Mouse (Mus musculus) A20 (cell line): ENCODE measurements at regions not wholly inside any gene's neighbourhood (a gene's known extent, or its start where the extent isn't known, plus 50 kb on each side); places are given as distances from the start of the nearest gene placed in this dataset.

Source experiments
- DNase-seq: peaks from one replicate; pipeline ENCODE4 v3.0.0-alpha.2; 2011; ENCODE audit warnings: low read depth, low spot score

DNA sequence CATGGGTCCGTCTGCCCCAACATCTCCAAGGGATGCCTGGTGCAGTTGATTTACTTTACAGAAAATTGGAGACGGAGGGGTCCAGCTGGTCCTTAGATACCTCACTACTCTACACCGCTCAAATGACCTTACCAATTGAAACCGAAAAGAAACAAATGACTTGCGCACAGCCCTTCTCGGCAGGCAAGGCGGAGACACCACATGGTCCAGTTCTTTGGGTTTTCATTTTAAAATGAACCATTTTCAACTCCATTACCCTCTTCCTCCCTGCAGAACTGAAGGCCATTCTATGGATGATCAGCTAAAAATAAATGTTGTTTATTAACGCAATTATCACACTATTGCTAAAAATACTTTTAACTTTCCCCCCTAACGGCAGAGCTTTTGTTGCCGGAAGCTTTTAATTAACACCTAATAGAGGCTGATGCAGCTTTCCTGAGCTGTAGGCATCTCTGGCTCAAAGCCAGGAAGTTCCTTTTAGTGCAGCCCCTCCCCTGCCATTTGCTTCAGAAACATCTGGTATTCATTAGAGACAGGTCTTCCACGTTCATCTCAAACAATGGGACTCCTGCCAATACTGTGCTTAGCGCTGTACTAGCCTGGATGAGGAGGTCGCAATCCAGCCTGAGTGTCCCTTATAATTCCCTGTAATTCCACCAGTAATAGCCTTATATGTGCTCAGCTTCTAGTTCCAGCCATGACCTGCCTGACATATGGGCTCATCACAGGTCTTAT is 247.5 kb downstream of the Drd1 start:
- DNase-seq = no peak

DNA sequence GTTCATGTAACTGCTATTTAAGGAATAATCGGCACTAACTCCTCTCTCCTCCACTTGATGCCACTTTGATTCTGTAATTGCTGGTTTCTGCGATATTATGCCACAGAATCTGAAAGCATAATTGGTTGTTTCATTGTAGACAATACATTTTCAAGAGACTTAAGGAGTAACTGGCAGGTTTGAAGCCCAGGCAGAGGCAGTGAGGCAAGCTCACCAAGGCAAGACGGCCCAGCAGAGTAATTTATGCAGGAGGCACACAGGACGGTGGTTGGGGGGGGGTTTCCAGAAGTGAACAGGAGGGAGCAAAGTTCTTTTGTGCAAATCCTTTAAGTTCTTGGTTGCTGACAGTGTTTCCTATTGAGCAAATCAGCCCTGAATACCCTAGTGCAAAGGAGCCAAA is 249.6 kb downstream of the Drd1 start:
- no peak for DNase-seq

DNA sequence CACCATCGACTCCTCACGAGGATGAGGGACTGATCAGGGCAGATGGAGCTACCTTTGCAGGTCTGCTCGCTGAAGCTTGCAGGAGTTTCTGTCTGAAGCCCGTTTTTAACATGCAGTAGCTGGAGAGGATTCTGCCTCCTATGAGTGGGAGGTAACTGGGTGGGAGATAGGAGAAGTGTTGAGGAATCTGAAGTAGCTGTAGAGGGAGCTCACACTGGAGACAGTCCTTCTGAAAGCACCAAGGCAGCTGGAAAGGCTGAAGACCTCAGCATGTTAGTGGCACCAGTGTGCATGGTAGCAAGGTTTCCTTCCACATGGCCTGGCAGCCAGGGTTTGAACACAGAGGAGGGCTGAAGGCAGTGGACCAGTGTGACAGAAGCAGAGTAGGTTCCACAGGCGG is 254.5 kb downstream of the Drd1 start:
- no peak for DNase-seq

DNA sequence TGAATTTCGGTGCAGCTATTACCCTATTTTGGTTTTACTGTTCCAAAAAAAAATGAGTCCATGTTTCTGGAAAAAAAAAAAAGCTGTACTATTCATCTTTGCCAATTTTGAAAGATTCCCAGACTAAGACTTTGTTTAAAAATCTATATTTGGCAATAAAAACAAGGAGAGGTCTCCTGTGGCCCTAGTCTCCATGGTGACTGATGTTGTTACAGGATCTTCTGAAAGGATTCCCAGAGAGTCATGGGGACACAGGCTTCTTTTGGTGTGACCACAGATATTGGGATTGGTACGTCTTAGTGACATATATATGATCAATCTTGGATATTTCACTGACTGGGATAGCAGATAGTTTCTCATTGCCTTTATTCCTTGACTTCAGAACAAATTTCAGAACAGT is 266.7 kb downstream of the Drd1 start:
- DNase-seq = no peak

DNA sequence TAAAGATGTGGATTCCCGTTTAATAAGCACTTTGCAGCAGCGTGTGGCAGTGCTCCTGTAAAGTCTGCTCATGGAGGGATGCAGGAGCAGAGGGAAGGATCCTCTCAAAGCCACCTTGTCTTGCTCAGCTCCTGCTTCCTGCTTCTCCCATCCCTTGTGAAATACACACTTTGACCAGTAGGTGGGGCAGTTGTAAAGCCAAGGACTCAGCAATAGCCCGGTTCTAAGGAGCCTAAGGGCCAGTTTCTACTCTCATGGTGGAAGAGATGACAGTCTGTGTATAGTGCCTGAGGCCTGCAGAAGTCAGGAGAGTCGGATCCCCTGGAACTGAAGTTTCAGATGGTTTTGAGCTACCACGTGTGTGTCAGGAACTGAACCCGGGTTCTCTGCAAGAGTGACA is 272.0 kb downstream of the Drd1 start:
- peak; percentile 60 for DNase-seq

DNA sequence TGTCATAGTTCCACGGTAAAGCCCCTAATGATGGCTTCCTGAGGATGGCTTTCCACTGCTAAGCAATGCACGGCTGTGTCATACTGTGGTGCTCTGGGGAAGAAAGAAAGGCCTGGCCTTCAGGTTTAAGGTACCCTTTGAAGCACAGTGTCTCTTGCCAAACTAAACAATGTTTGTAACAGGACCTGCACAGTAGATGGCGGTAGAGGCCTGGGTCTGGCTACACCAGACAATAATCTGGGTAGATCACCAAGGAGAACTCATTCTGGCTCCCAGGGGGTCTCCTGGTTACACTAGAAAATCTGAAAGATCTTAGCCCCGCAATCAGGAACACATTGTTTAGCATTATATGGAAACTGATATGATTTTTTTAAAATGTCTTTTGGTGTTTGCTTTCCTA is 276.4 kb downstream of the Drd1 start:
- peak; percentile 29 for DNase-seq

DNA sequence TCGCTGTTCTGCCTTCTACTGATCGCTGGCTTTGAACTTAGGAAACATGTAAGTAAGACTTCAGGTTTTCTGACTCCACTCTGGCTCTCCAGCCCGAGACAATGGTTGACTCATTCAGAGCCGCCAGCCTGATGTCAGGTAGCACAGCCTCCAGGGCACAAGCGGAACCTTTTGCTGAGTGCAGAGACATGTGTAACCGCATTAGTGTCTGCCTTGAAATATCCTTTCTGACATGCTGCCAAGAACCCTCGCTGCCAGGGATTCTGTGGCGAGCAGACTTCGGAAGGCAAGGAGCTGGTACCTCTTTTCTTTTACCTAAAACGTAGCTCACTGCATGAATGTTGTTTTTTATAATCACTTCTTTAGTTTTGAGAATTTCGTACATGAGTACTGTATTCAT is 279.1 kb downstream of the Drd1 start:
- DNase-seq = no peak

DNA sequence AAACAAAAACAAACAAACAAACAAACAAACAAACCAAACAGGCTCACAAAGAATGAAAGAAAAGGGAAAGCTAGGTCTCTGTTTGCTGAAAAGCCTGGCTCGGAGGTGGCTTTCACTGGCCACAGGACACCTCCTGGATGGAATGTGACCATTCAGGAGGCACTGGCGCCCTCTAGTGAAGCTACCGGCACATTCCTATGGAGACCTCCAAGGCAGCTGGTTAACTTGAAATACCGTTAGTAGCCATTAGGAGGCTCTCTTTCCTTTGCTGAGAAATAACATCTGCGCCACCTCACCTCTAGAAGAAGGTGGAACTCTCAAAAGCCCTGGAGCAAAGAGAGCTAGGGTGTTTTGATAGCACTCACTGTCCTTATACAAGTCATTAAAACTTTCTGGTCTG is 279.8 kb downstream of the Drd1 start:
- DNase-seq = peak; percentile 72

DNA sequence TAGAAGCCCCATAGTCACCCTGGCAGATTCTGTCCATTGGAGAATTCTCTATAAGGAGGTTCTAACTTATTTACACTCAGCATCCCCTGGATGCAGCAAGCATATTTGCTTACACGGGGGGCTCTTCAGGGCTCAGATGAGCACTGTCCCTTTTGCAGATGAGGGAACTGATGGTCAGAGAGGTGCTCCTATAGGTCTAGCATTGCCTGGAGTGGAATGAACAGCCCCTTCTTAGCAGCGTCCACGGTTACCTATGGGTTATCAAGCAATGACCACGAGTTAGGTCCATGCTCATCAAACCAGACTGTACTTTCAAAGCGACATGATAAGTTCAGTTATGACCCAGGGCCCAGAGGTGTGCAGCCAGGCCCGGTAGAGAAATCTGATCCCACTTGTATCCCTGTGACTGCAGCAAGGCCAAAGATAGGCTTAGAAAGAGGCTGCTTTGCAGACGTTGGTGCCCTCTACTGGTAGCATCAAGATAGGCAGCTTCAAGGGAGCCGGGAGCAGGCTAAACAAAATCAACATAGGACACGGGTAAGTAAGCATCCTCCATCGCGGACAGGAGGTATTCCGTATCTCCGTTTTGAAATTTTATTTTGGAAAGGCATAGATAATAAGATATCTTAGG is 290.8 kb downstream of the Drd1 start:
- peak; percentile 52 for DNase-seq

DNA sequence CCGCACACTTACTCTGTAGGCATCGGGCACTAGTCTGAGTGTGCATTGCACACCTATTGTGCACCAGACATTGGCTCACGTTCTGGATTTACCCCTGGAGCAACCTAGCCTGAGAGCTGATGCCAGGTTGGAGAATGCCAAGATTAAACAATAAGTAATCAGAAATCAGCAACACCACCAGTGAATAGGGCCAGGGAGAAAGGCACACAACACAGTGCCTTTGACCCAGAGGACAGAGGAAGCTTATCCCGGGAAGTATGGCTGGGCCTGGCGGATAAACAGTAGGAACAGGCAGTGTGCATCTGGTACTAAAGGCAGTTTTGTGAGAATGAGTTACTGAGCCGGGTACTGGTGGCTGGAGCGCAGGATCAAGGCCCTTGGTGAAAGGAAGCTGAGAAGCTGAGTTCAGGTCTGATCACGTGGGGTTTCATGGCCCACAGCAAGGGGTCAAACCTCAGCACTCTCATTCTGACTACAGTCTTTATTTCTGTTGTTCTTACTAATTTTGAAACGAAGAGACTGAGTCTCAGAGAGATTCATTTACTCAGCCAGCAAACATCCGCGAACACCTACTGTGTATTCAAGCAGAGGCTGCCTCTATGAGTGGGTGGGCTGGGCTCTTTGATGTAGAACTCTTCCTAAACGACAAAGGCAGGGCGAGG is 284.8 kb upstream of the Msx2 start:
- peak; percentile 24 for DNase-seq

DNA sequence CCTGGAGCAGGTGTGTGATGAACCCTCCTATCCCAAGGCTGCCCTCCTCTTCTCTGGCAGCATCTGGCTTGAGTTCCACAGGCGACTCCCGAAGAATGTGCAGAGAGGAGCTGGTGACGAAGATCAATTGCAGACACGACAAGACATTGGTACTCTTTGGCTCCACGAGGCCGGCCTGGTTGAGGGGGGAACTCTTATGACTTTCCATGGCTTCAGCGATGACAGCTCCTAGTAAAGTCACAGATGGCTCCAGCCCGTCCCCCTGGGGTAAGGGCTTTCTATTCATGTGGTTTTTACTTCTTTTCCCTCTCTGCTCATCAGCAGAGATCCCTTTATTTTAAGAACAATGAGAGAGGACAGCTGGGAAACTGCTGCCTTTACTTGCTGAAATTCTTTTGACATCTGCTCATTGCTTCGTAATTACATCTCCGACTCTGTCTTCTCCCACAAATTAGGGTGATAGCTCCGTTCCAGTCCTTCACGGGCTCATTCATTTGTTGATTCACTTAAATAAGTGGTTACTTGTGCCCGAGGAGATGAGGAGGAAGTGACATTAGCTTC is 284.2 kb upstream of the Msx2 start:
- DNase-seq = no peak

DNA sequence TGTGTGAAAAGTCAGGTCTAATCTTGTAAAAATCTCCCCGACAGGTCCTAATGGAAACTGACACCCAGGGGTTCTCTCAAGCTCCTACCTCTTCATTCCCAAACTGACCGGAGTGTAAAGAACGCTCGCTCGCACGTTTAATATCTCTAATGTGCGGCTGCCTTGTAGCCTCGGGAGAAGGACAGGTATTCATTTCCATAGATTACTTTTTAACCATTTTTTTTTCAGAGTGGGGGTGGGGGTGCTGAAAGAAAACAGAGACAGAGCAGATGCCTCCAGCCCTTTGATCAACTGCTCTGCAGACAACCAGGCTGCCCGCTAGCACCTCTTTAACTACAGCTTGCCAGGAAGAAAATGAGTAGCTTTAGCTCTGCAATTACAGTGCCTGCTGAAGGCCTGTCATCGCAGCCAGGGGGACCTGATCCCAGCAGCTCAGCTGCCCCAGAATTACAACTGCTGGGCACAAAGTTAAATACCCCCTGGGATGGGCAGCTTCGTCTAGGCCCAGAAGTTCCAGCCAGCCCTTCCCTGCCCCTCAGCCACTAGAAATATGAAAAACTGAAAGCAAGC is 282.3 kb upstream of the Msx2 start:
- DNase-seq = no peak

DNA sequence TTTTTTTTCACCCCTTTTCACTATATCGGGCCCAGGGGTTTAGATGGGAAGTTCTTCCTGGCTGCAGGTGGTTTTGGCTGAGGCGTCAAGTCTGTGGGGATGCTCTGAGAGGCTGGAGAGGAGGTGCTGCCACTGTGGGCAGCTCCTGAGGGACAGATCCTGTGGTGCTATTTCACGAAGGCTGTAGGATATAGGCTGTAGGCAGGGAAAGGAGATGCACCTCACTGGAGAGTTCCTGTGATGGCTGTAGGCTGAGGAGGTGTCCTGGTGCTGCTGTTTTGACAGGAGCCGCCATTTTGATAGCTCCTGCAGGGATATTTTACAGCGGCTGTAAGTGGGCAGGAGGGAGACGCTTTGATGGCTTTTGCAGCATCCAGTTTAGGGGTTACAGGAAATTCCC is 280.2 kb upstream of the Msx2 start:
- no peak for DNase-seq

DNA sequence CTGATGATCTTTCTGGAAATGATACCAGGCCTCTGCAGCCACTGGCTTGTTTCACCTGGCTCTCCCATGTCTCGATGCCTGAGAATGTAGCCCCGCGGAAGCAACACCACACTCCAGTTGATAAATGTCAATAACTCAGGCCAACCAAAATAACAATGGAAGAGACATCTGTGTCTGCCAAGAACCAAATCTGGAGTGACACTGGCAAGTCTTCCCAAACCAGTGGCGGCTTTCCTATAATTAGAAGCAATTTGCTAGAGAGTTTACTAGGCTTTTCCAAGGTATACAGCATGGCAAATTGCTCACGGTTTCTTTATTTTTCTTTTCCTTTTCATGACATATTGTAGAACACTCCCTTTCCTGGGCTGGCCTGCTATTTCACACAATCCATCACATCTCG is 268.1 kb upstream of the Msx2 start:
- no peak for DNase-seq

DNA sequence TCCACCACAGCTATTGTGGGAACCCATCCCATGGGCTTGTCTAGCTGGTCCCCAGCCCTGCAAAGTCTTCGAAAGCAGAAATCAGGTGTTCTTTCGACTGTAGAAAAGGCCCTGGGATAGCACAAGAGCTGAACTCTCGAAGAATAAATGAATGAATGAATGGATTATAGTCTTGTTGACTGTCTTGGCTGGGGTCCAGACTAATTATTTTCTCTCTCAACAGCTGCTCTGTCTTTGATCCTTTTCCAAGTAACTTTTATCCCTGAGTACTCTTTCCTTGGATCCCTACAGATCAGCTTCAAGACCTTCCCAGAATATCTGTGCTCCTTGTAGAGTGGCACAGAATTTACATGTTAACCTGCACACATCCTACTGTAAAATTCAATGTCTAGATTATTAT is 266.3 kb upstream of the Msx2 start:
- DNase-seq = no peak

DNA sequence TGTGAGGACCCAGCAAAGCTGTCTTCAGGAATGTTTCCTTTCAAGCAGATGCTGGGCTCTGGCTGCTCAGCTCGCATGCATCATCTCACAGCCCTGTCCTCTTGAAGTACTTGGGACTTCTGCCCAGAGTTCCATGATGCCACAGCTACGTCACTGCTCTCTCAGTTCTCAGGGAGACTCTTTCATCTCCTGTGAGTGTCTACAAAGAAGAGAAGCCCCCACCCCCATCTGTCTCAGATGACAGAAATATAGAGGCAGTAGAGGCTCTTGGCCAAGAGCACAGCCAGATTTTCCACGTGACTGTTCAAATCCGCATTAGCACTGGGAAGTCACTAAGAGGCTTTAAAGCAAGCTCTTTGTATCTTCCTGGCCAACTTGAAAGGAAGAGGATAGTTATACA is 262.1 kb upstream of the Msx2 start:
- DNase-seq = no peak

DNA sequence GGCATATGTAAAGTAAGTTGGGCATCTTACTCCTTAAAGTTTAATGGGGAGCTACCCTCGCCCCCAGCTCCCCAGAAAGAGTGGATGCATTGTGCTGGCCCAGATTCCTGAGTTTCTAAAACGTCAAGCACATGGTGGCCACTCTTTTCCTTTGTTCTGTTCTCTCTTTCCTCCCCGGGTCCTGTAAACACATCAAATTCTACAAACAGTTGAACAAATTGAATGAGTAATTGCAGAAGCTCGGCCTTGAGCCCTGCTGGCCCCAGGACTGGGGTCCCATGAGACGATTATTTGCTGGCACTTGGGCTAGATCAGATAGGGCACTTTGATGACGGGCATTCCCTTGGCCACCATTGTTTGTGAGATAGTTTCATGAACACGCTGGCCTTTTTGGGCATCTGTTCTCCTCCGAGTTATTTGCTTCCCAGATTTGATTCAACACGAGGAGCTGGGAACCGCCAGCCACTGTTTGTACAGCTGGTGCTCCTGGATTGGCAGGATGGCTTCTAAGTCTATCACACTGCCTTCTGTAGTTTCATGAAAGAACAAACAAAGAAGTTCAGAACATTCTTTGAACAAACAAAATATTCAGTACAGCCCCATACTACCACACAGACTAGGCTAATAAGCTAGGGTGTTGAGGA is 257.5 kb upstream of the Msx2 start:
- DNase-seq = no peak

DNA sequence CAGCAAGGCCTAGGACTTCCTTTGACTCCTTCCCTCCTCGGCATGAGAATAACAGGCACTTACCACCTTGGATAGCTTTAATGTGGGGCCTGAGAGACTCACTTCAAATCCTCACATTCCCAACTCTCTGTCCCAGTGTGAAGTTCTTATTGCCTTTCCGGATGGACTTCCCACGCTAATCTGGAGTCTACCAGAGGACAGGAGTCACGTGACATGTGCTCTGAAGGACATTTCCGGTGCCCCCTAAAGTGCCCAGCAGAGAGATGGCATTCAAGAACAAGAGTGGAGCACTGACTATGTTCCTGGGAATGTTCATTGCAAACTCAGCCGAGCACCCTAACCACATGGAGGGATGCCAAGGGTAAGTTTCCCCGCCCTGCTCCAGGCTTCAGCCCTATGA is 257.0 kb upstream of the Msx2 start:
- no peak for DNase-seq

DNA sequence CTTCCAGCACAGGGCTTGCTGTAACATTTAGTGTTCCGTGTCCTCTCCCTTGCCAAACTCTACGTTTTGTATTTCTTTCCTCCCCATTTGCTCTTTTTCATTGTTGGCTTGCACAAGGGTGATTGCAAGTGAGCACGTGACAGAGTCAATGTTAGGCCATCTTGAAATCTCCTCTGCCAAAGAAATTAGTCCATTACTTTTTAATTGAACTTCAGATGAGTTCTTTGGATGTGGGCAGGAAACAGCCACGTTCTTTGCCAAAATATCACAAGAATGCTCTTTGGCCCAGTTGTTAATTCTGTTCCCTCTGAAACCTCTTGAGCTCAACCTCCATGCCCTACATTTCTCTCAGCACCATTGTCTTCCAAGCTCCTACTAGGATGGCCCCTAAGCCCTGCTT is 253.2 kb upstream of the Msx2 start:
- no peak for DNase-seq

DNA sequence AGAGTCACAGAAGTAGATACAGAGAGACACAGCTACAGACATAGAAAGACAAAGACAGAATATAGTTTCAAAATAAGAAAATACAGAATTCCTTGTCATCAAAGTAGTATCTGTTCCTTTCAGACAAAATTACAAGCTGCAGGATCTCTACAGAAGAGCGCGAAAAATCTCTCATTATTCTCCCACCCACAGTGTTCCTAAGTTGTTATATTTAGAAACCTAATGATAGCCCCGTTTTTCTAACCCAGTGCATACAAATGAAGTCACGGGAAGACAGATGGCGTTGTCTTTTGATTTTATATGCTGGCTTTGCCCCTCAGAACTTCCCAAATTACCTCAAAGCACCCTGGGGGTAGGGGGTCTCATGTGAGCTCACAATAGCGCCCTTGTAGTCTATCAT is 250.0 kb upstream of the Msx2 start:
- DNase-seq = no peak

DNA sequence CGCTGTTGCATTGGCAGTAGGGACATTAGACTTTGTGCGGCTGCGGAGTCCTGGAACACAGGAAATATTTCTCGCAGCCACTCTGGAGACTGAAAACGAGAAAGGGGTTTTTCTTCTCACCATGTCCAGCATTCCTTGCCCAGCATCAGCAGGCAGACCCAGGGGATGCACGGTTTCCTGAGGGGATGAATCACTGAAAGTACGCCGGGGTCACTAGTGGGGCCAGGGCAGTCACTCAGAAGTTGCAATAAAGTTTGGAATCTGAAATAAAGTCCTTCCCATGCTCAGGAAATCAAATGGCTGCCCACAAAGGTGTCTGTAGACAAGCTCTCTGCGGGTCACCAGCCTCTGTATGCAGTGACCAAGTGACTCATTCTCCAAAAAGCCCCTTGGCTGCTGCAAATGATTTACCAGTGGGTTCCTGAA is 248.2 kb upstream of the Msx2 start:
- no peak for DNase-seq

DNA sequence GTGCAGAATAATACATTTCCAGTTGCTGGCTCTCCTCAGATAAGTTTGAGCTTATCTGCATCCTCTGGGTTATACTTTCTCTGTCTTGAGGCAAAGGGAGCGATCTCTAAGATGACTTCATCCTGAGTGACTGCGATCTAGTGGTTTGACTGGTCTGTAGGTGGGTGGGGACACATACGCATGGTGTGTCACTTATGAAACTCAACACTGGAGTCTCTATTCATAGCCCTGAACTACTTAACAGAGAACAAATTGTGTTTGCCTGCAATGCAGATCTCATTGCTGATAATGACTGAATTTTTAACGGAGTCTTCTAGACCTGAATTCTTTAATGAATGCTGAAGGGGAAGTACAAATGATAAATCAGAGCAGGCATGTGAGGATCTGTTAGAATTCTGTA is 244.7 kb upstream of the Msx2 start:
- DNase-seq = no peak
